Mouse (Mus musculus): ENCODE data around the gene Tbcel.
A peak's percentile ranks its signal among the peaks of the same experiment; 100 is the strongest.

Tbcel gene

DNA sequence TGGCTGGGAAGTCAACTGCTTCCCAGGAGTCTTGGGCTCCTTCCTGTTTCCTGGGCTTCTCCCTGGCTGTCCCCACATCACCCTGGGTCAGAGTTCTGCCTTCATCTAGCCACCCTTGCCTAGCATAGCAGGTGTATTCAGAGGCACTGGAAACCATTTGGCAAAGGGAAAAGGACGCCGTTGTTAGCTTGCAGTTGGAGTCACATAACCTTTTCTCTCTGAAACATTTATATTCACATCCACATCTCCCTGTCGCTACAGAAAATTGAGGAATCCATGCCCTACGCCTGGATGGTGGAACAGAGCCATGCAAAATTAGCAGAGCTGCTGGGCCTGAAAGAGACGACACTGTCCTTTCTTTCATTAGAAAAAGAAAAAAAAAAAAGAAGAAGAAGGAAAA lies 125.5 kb downstream of the Tbcel start:
- DNase-seq = peak; percentile 24

DNA sequence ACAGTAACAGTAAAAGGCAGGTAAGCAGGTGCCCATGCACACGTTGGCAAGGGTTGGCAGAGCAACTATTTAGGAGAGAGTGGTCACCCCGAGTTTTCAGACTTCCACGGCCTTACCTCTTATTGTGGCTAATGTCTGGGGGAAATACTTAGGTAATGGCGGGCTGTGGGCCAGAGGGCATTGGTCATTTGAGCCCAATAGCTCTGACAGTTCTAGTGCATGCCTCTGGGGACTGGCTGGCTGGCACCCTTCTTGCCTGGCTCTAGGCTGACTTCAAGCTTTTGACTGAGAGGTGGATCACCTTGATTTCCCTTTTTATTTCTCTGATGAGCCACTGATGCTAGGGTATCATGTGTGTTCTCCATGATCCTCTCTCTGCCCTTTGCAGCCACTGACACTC lies 129.5 kb downstream of the Tbcel start:
- DNase-seq = no peak

DNA sequence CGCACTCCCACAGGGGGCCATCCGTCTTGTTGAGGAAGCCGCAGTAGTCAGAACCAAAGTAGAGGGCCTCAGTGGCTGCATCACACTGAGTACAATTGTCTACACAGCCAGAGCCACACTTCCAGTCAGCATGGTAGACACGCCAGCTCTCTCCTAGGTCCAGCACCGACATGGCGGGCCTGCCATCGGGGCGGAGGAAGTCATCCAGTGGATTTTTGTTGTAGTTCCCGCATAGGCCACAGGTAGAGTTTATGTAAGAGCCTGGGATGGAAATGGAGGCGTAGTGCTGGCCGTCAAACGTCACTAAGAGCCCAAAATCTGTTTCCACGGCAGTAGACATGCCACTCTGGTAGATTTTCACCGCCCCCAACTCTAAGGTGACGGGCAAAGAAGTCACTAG lies 130.0 kb downstream of the Tbcel start:
- no peak for DNase-seq

DNA sequence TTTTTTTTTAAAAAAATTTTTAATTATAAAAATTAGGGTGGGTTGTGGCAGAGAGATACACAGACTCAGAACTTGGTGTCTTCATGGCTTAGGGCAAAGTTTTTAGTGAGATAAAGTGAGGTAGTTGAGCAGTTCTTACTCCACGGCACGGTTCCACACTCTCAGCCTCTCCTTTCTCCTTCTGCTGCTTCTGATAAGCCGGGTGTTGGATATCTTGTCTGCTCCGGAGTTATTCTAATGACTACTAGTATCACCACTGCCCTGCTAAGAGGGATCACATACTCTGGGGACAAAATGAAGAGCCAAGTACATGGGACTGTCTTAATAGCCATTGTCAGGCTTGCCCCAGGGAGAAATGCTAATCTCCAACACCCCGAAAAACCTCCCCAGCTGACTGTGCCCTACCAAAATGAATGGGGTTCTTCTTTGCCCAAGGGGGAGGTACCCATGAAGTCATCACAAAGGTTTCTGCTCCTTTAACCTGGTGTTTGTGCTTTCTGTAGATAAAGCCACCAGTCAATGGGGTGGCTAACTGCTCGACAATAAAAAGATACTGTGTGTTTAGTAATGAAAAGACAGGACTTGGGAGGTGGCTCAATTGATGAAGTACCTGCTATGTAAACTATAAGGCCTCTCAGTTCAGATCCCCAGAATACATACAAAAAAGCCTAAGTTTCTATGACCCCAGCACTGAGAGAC lies 135.8 kb downstream of the Tbcel start:
- no peak for DNase-seq

Data from cerebellum, adult 9-11 months (tissue).